Mouse (Mus musculus): ENCODE data around the gene Olfr63.

DNA sequence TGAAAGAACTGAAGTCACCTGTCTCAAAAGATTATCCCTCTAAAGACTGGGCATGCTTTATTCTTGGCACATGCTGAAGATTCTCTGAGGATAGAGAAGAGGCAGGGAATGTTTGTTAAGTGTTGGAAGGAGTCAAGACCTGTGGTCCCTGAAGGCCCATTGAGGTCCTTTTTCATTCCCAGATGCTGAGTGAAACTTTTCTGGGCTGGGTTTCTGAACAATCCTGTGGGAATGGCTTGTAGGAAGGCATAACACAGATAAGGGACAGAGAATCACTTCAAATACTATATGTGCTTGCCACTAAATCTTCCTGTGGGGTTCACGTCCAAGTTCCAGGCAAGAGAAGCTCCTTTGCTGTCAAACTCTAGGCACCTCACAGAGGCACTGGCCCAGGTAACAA, at the start of gene Olfr63:
- TF ChIP-seq CTCF (IDR thresholded peaks at IDR 0.05; ENCODE audit: low read depth) = no peak
- no peak for TF ChIP-seq EP300 (IDR thresholded peaks at IDR 0.05; ENCODE audit: low read depth)
